ENCODE assay signal across 16 mouse cellular contexts in genomic region chr12:56718707-56719051, GRCm38 (mm10). TPM values are rescaled to one million over a fixed set of nuclear protein-coding genes. Genes with fewer than 3 reads are reported as not detected.
"Had no signal": no experiment of that assay in that cellular context is flagged by ENCODE, and none has a peak within 500 bp of the region (broad histone marks: within the 10 kb centered on the region; RNA-seq: fewer than 3 reads in every experiment).

No protein-coding gene starts in this region.

- H3K36me3 ChIP-seq: midbrain, embryonic 12.5 days had no signal

- H3K9ac ChIP-seq: liver, embryonic 14.5 days; midbrain, embryonic 12.5 days had no signal

- DNase-seq: kidney, adult 18-20 months; kidney, postnatal 10 days; kidney, postnatal 4 days; lung, adult 18-20 months; right cerebral cortex, postnatal 4 days; spleen, adult 18-20 months; thymus, adult 18-20 months; thymus, postnatal 14 days had no signal

- H3K27ac ChIP-seq: layer of hippocampus, adult 2 months; liver, embryonic 14.5 days; midbrain, embryonic 12.5 days had no signal

- H3K4me3 ChIP-seq: layer of hippocampus, adult 2 months; midbrain, embryonic 12.5 days had no signal

- ATAC-seq: midbrain, embryonic 16.5 days had no signal

- H3K4me2 ChIP-seq: midbrain, embryonic 12.5 days had no signal

- H3K9me3 ChIP-seq: midbrain, embryonic 12.5 days had no signal

RNA-seq across cellular contexts. Expression of gene Pax9, which starts 27.1 kb away (rescaled TPM):
- total RNA-seq: layer of hippocampus, adult 2 months; layer of hippocampus, postnatal 25 days; left cerebral cortex, adult 8-10 months; left cerebral cortex, postnatal 25 days; liver, adult 2 months had no signal
- polyA plus RNA-seq: liver, adult 2 months; midbrain, embryonic 16.5 days had no signal
